Mouse (Mus musculus) ES-Bruce4 (cell line): ENCODE data around the gene Krt75. TPM values are rescaled to one million over a fixed set of nuclear protein-coding genes. Genes with fewer than 3 reads are reported as not detected.

Experiments used
- H3K27ac ChIP-seq: 2 replicates; pipeline ENCODE4 v1.5.1; 2012; ENCODE audit warnings: low read length, inconsistent platforms; ENCODE audit not compliant: insufficient read depth
- H3K27me3 ChIP-seq: 2 replicates; pipeline ENCODE4 v1.6.1; 2012; ENCODE audit warnings: mild to moderate bottlenecking, low read length, inconsistent platforms; ENCODE audit not compliant: control insufficient read depth, poor library complexity, insufficient read depth, severe bottlenecking
- H3K36me3 ChIP-seq: 2 replicates; pipeline ENCODE4 v1.6.1; 2012; ENCODE audit warnings: inconsistent platforms, mild to moderate bottlenecking, low read length, moderate library complexity; ENCODE audit not compliant: control insufficient read depth, poor library complexity, insufficient read depth, severe bottlenecking
- H3K4me1 ChIP-seq: one replicate; pipeline ENCODE4 v1.8.1; 2011; ENCODE audit warnings: low read length; ENCODE audit not compliant: control insufficient read depth, insufficient read depth
- H3K4me3 ChIP-seq: 2 replicates; pipeline ENCODE4 v1.5.1; 2011; ENCODE audit warnings: low read depth, mild to moderate bottlenecking, low read length
- H3K9ac ChIP-seq: 2 replicates; pipeline ENCODE4 v1.6.1; 2012; ENCODE audit warnings: low read depth, mild to moderate bottlenecking, inconsistent platforms; ENCODE audit not compliant: poor library complexity, severe bottlenecking
- H3K9me3 ChIP-seq: replicated peaks from 2 replicates; pipeline ENCODE4 v1.6.1; 2012; ENCODE audit warnings: mild to moderate bottlenecking, low read length, inconsistent platforms; ENCODE audit not compliant: control insufficient read depth, poor library complexity, insufficient read depth, severe bottlenecking
- CTCF ChIP-seq: IDR thresholded peaks from one replicate; pipeline ENCODE4 v1.8.1; 2011; ENCODE audit warnings: low read depth, low read length
- EP300 ChIP-seq: IDR thresholded peaks from 2 replicates; pipeline ENCODE4 v1.6.1; 2011; ENCODE audit warnings: low read depth, low read length; ENCODE audit not compliant: insufficient read depth
- POLR2A ChIP-seq: IDR thresholded peaks from one replicate; pipeline ENCODE4 v1.8.1; 2011; ENCODE audit warnings: low read length; ENCODE audit not compliant: insufficient read depth
- polyA plus RNA-seq: library from polyadenylated mRNA; stranded (reverse); fragments of >200 nt; gene quantifications from 2 replicates; pipeline ENCODE4 v1.2.4, GENCODE M21; 2011; ENCODE audit warnings: low read depth; ENCODE audit not compliant: missing spikeins, insufficient read depth, insufficient read length

Gene Krt75
- polyA plus RNA-seq, 1 experiment: not detected

GRCm38 (mm10) chr15:101575506-101575905 is 1.8 kb upstream of the Krt75 start:
- Histone ChIP-seq H3K36me3 (no peaks in the 10 kb centered on the region), H3K27me3 (no peaks in the 10 kb centered on the region), H3K4me3 (no peak overlapping the region), H3K27ac (no peak overlapping the region), H3K4me1 (no peaks in the 10 kb centered on the region), H3K9ac (no peak overlapping the region), H3K9me3 (no peaks in the 10 kb centered on the region)
- TF ChIP-seq EP300 (no peak), POLR2A (no peak), CTCF (no peak)

- Histone ChIP-seq H3K36me3 (no peaks in the 10 kb centered on the region), H3K27ac (no peak overlapping the region), H3K4me3 (no peak overlapping the region), H3K9ac (no peak overlapping the region), H3K27me3 (no peaks in the 10 kb centered on the region), H3K4me1 (no peaks in the 10 kb centered on the region), H3K9me3 (no peaks in the 10 kb centered on the region)
- TF ChIP-seq EP300 (no peak), CTCF (peak; percentile 74), POLR2A (no peak)
Observed at GRCm38 (mm10) chr15:101567780-101568179, 5.9 kb downstream of the Krt75 start.

GRCm38 (mm10) chr15:101562850-101563249 is 10.9 kb downstream of the Krt75 start, which contains the start of gene Krt90:
TSS of gene Krt90 (minus strand) at chr15:101562950.
- TF ChIP-seq CTCF (no peak), POLR2A (no peak), EP300 (no peak)
- H3K9ac ChIP-seq: no peak within 1 kb of the TSS
- no peaks in the 10 kb centered on the region for H3K4me1 ChIP-seq
- H3K27me3 ChIP-seq: no peaks in the 10 kb centered on the region
- H3K9me3 ChIP-seq: no peaks in the 10 kb centered on the region
- H3K27ac ChIP-seq: no peak within 1 kb of the TSS
- no peaks in the 10 kb centered on the region for H3K36me3 ChIP-seq
- no peak within 1 kb of the TSS for H3K4me3 ChIP-seq

GRCm38 (mm10) chr15:101558034-101558646 is 15.6 kb downstream of the Krt75 start:
- Histone ChIP-seq H3K9me3 (no peaks in the 10 kb centered on the region), H3K27ac (no peak overlapping the region), H3K4me1 (no peaks in the 10 kb centered on the region), H3K4me3 (no peak overlapping the region), H3K36me3 (no peaks in the 10 kb centered on the region), H3K9ac (no peak overlapping the region), H3K27me3 (no peaks in the 10 kb centered on the region)
- TF ChIP-seq EP300 (no peak), CTCF (no peak), POLR2A (no peak)

GRCm38 (mm10) chr15:101553169-101553568 is 20.5 kb downstream of the Krt75 start:
- TF ChIP-seq POLR2A (no peak), EP300 (no peak), CTCF (no peak)
- Histone ChIP-seq H3K36me3 (no peaks in the 10 kb centered on the region), H3K27me3 (no peaks in the 10 kb centered on the region), H3K4me1 (no peaks in the 10 kb centered on the region), H3K9ac (no peak overlapping the region), H3K9me3 (no peaks in the 10 kb centered on the region), H3K27ac (no peak overlapping the region), H3K4me3 (no peak overlapping the region)

- no peaks in the 10 kb centered on the region for H3K4me1 ChIP-seq
- H3K36me3 ChIP-seq: no peaks in the 10 kb centered on the region
- H3K9me3 ChIP-seq: no peaks in the 10 kb centered on the region
- no peak for TF ChIP-seq POLR2A
- TF ChIP-seq CTCF: no peak
- no peak for TF ChIP-seq EP300
- H3K27ac ChIP-seq: no peak overlapping the region
- no peak overlapping the region for H3K9ac ChIP-seq
- no peak overlapping the region for H3K4me3 ChIP-seq
- no peaks in the 10 kb centered on the region for H3K27me3 ChIP-seq
Observed at GRCm38 (mm10) chr15:101552188-101552587, 21.5 kb downstream of the Krt75 start.
